Mouse (Mus musculus) left cerebral cortex, postnatal 36 days (tissue): ENCODE data around the gene Lgi4. TPM values are rescaled to one million over a fixed set of nuclear protein-coding genes. Genes with fewer than 3 reads are reported as not detected.

Source experiments
- DNase-seq, 2 experiments: peaks; one replicate each; pipeline ENCODE4 v3.0.0; 2021 to 2022; ENCODE audit warnings: low spot score in 2 of 2, mixed read lengths in 1 of 2
- intact Hi-C: fragments of 180-260 bp; cut with DNase I; formaldehyde crosslinking; loops from one replicate; pipeline ENCODE4 v1.15.1; 2025
- total RNA-seq, 2 experiments: library from RNA; stranded (reverse); gene quantifications; 2 replicates each; pipeline ENCODE4 v1.2.3; 2021

Lgi4 gene
- total RNA-seq, 2 experiments from 2014 or later, result 27.4 to 28.7 TPM

- intact Hi-C loops, result loop anchor here (1.0 to 5.0 kb wide), 2 partner anchors 38 to 140 kb away; partner anchors contain the start of genes Lgi4 and Usf2
- DNase-seq, result no peak
Measured at GRCm38 (mm10) chr7:31096892-31097564, 37.9 kb downstream of the Lgi4 start.

GRCm38 (mm10) chr7:31097583-31098248 is 38.6 kb downstream of the Lgi4 start:
- peak; percentile 86 to 87 for DNase-seq

DNA sequence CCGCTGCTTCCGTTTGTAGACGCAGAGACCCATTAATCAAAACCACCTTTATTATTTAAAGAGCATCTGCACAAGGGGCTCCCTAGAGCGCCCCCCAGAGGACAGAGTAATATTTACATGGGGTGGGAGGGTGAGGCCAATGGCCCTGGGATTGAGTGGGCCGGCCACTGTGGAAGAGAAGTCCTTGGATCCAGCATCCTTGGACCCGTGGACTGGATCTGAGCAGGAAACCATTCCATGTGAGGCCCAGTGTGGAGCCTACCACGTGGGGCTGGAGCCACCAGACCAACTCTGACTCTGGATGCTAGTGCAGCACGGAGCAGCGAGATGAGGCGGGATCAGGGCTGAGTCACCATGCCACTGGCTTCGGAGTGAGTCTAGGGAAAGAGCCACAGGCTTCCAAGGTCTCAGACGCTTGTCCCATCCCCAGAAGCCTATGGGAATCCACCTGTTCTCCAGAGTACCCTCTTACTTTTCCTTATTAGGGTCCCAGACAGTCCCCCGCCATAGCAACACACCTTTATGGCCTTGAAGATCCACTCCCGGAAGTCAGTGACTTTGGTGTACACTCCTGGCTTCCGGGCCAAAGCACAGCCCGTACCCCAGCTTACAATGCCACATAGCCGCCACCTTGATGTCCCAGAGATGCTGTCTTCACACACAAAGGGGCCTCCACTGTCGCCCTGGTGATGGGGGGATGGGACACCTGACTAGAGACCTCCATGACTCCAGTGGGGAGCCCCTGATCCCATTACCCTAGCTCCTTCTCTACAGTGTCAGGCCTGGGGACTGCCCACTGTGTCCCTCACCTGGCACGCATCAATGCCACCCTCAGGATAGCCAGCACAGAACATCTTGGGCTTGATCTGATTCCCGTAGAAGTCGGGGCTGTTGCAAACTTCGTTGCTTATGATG is 39.8 kb downstream of the Lgi4 start:
- intact Hi-C loops, result loop anchor here (5.0 kb wide), 1 partner anchor 142 kb away; the partner anchor contains the start of gene Usf2
- no peak for DNase-seq

More at GRCm38 (mm10) chr7:31097583-31098248, 38.6 kb downstream of the Lgi4 start:
- intact Hi-C loops, result loop anchor here (5.0 kb wide), 1 partner anchor 140 kb away; the partner anchor contains the start of gene Usf2

DNA sequence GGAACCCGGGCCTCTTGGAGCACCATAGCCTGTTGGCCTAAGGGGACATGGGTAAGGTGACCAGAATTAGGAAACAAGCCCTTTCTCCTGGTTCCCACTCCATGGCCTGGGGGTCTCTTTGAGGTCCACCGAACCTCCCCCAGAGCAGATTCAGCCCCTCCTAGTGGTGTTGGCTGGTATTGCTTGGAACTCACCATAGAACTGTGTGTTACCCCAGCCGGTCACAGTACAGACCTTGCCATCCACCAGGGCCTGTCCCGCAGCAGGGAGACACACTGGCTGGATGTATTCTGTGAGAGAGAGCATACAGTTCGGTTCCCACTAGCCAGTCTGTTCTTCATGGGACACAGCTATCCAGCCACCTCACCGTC is 40.5 kb downstream of the Lgi4 start:
- no peak for DNase-seq
- intact Hi-C loops, result loop anchor here (5.0 kb wide), 1 partner anchor 142 kb away; the partner anchor contains the start of gene Usf2

DNA sequence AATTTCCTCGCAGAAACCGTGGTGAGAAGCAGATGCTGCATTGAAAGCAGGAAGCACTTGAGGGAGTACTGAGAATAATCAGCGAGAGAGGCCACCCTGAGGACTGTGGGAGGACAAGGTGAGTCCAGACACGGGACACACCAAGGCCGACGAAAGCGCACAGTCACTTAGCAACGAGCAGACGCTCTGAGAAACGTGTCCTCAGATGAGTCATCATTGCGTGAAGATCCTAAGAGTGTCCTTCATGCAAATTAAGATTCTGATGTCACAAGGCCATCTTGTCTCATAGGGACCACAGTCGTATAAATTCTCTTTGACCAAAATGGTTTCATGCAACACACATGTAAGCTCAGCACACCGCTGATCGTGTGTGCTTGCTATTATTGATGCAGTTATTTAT is 41.6 kb downstream of the Lgi4 start:
- intact Hi-C loops, result no loop called here
- DNase-seq, result no peak

DNA sequence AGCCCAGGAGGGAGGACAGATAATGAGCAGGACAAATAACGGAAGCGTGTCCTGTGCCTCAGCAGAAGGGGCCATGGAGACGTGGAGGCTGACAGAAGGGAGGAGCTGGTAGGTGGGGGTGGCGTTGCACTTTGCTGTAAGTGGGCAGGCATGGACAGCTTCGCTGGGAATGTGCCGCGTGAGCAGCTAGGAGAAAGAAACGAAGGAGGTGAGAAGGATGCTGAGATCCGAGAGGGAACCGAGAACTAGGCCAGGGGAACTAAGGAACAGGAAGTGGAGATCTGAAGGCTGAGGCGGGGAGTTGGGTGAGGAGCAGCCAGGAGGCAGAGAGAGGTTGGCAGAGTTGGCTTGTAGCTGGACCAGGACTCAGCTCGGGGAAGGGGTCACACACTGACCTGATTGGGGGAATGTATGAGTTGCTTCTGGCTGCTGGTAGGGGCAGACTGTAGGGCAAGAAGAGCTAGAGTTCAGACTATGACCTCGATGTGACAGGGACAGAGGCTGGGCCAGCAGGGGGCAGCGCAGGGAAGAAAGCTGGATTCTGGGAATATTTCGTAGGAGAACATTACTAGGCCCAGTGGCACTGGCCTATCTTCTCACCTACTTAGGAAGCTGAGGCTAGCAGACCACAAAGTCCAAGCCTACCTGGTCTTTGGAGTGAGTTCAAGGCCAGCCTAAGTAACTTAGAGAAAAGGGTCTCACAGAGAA is 46.1 kb downstream of the Lgi4 start:
- intact Hi-C loops, result no loop called here
- peak; percentile 67 to 69 for DNase-seq

- no peak for DNase-seq
- intact Hi-C loops, result no loop called here
Measured at GRCm38 (mm10) chr7:31106166-31106565, 47.0 kb downstream of the Lgi4 start.

DNA sequence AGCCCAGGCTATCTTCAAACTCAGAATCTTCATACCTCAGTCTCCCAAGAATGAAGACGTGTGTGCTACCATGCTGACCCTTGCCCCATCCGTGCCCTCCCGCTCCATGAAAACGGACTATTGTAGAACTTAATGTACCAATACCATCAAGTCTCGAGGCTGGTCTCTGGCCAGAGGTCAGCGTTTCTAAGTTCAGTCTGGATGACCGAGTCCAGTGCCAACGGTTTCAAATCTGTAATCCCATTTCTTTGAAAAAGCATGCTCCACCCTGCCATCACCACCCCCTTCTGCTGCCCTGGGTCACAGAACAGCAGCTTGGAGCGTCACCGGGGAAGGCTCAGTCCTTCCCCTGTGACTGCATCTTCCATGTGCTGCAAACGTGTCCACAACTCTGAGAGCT is 48.6 kb downstream of the Lgi4 start:
- DNase-seq, result no peak
- intact Hi-C loops, result no loop called here

DNA sequence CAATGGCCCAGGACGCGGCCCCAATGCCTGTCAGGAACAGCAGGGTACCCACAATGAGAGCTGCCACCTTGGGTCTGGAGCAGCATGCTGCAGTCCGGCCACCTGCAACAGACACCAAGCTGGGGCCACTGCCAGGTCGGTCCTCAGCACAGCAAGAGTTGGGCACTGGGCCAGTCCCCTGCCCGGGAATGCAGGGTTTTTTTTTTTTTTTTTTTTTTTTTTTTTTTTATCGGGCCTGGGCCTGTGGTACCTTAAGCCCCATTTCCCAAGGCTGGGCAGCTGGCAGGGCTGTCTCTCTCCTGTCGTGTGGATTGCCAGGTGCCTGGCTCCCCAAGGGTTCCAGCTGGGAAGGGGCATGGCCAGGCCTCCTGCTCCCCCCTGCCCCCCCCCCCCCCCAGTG is 49.9 kb downstream of the Lgi4 start:
- no peak for DNase-seq
- intact Hi-C loops, result no loop called here

GRCm38 (mm10) chr7:31109796-31110195 is 50.7 kb downstream of the Lgi4 start:
- DNase-seq, result no peak
- intact Hi-C loops, result no loop called here

- intact Hi-C loops, result no loop called here
- DNase-seq, result no peak
Measured at GRCm38 (mm10) chr7:31110861-31111385, 51.8 kb downstream of the Lgi4 start.

GRCm38 (mm10) chr7:31112036-31112435 is 52.9 kb downstream of the Lgi4 start:
- DNase-seq, result no peak
- intact Hi-C loops, result no loop called here

DNA sequence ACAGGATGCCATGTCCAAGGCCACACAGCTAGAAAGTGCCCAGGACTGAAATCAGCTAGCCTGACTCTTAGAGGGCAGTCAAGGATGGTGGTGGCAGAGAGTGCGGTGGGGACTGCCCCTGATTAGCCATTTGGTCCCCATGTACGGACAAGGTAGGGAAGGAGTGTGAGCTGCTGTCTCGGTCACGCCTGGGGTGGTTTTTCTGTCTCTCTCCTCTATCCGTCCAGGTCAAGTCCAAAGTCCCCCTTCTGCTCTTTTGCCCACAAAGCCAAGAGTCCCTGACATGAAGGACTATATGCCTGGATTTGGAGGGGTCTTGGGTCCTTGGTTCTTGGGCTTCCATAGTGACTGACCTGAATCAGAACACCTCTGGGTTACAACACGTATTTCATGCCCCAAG is 54.7 kb downstream of the Lgi4 start:
- no peak for DNase-seq
- intact Hi-C loops, result no loop called here

DNA sequence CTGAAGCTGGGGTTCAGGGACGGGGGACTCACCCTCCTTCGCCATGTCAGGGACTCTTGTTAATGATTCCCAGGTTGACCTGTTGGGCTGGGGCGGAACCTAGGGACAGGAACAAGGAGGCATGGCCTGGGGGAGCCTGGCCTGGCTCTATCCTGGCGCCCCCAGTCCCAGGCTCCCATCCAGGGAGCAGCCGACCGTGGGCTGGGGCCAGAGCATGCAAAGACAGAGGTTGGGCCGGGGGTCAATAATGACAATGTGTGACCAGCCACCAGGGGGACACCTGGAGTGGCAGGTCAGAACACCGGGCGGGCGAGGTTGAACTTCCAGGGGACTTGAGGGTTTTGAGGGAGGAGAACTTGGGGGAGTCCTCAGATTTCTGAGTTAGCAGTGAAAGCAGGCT is 55.5 kb downstream of the Lgi4 start:
- intact Hi-C loops, result no loop called here
- no peak for DNase-seq

- DNase-seq, result no peak
- intact Hi-C loops, result no loop called here
Measured at GRCm38 (mm10) chr7:31115182-31115581, 56.0 kb downstream of the Lgi4 start, which contains the start of gene Hpn. TSS of gene Hpn (minus strand) at chr7:31115290.

GRCm38 (mm10) chr7:31115587-31116043 is 56.5 kb downstream of the Lgi4 start:
- DNase-seq, result peak; percentile 35 to 43
- intact Hi-C loops, result no loop called here

DNA sequence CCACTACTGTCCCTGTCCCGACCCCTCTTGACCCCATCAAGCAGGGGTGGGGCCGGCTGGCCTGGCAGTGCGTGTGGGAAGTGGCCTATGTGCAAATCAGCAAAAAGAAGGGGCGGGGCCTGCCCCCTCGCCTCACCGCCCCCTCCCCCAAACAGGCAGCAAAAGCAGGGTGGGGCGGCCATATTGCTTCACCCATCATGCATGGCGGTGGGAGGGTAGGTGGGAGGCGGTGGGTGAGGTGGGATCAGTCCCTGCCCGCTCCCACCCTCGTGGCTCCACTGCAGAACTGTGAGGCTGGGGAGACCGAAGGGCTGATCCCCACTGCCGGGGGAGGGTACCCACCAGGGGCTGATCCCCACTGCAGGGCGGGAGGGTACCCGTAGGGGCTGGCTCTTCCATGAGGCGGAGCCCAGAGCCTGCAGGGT is 57.6 kb downstream of the Lgi4 start:
- intact Hi-C loops, result no loop called here

DNA sequence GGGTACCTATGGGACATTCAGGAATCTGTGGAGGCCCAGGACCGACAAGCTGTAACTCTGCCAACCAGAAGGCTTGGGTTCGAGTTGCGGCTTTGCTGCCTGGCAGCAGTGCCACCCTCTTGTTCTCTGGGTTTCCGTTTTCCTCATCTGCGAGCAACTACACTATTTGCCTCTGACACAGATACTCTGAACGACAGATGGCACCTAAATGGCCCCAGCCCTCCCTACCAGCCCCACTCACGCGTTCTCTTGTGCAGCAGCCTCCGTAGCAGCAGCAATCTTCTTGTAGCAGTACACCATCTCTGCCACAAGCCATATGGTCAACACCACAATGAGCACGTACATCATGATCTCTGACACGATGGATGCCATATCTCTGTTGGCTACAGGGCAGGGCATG is 58.3 kb downstream of the Lgi4 start:
- intact Hi-C loops, result no loop called here
- no peak for DNase-seq

More for the DNA sequence above, 57.6 kb downstream of the Lgi4 start:
- no peak for DNase-seq

DNA sequence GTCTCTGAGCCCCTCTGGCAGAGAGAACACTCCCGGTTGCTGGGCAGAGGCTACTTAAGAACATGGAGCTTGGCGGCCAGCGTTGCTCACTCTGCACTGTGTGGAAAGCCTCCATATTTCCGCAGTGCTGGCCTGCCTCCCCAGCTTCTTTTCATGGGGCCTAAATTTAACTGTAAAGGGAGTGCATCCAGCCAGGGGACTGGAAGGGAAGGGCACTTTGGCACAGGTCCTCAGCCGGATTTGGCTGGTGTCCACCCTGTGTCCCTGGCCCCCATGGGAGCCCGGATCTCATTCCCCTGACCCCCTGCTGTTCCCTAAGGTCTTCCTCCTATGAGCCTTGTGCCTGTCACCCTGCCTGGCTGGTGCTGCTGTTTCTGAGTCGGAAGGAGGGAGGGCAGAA is 59.3 kb downstream of the Lgi4 start:
- DNase-seq, result peak in 1 of 2 experiments; percentile 34
- intact Hi-C loops, result no loop called here
